Mouse (Mus musculus) erythroblast, embryonic 14.5 days (primary cell): ENCODE measurements around the gene Prkce.

Experiments
- GATA1 ChIP-seq: IDR thresholded peaks from 2 replicates; pipeline ENCODE4 v1.6.1; 2012; ENCODE audit warnings: low read length, inconsistent platforms, mixed read lengths
- TAL1 ChIP-seq: IDR thresholded peaks from 3 replicates; pipeline ENCODE4 v1.6.1; 2012; ENCODE audit warnings: low read length, inconsistent platforms, mixed read lengths

- no peak for TF ChIP-seq GATA1
- no peak for TF ChIP-seq TAL1
Observed at GRCm38 (mm10) chr17:86377863-86378262, 210.3 kb downstream of the Prkce start.
